Mouse (Mus musculus): ENCODE measurements at regions not wholly inside any gene's neighbourhood (a gene's known extent, or its start where the extent isn't known, plus 50 kb on each side); places are given as distances from the start of the nearest gene placed in this dataset.

GRCm38 (mm10) chr1:157014532-157015497 is 75.4 kb upstream of the Ralgps2 start:
- no peak for DNase-seq (ENCODE audit: low spot score)

GRCm38 (mm10) chr1:157013669-157014048 is 74.2 kb upstream of the Ralgps2 start:
- DNase-seq (ENCODE audit: low spot score): no peak

GRCm38 (mm10) chr1:157012950-157013668 is 73.7 kb upstream of the Ralgps2 start:
- DNase-seq (ENCODE audit: low spot score): no peak

GRCm38 (mm10) chr1:157011226-157011625 is 71.8 kb upstream of the Ralgps2 start:
- no peak for DNase-seq (ENCODE audit: low spot score)

GRCm38 (mm10) chr1:157009427-157009826 is 70.0 kb upstream of the Ralgps2 start:
- no peak for DNase-seq (ENCODE audit: low spot score)

GRCm38 (mm10) chr1:157007891-157008730 is 68.7 kb upstream of the Ralgps2 start:
- DNase-seq (ENCODE audit: low spot score): no peak

GRCm38 (mm10) chr1:157004312-157005074 is 65.1 kb upstream of the Ralgps2 start:
- DNase-seq (ENCODE audit: low spot score): no peak

GRCm38 (mm10) chr1:157003034-157003433 is 63.6 kb upstream of the Ralgps2 start:
- no peak for DNase-seq (ENCODE audit: low spot score)

GRCm38 (mm10) chr1:157002258-157002657 is 62.8 kb upstream of the Ralgps2 start:
- DNase-seq (ENCODE audit: low spot score): no peak

- no peak for DNase-seq (ENCODE audit: low spot score)
Measured at GRCm38 (mm10) chr1:157001008-157001660, 61.7 kb upstream of the Ralgps2 start.

- no peak for DNase-seq (ENCODE audit: low spot score)
Measured at GRCm38 (mm10) chr1:156999947-157000346, 60.5 kb upstream of the Ralgps2 start.

GRCm38 (mm10) chr1:156999272-156999671 is 59.8 kb upstream of the Ralgps2 start:
- no peak for DNase-seq (ENCODE audit: low spot score)

GRCm38 (mm10) chr1:156997476-156998305 is 58.3 kb upstream of the Ralgps2 start:
- DNase-seq (ENCODE audit: low spot score): no peak

GRCm38 (mm10) chr1:156997033-156997432 is 57.6 kb upstream of the Ralgps2 start:
- DNase-seq (ENCODE audit: low spot score): no peak

- DNase-seq (ENCODE audit: low spot score): no peak
Measured at GRCm38 (mm10) chr1:156996084-156996880, 56.9 kb upstream of the Ralgps2 start.

GRCm38 (mm10) chr1:156995180-156995951 is 55.9 kb upstream of the Ralgps2 start:
- no peak for DNase-seq (ENCODE audit: low spot score)

GRCm38 (mm10) chr1:156994644-156995016 is 55.2 kb upstream of the Ralgps2 start:
- DNase-seq (ENCODE audit: low spot score): no peak

- no peak for DNase-seq (ENCODE audit: low spot score)
Measured at GRCm38 (mm10) chr1:156994005-156994643, 54.7 kb upstream of the Ralgps2 start.

Measured in ovary, postnatal 14 days (tissue).